Mouse (Mus musculus): ENCODE measurements around the gene Slc23a4. TPM values are rescaled to one million over a fixed set of nuclear protein-coding genes. Genes with fewer than 3 reads are reported as not detected.
A peak's percentile ranks its signal among the peaks of the same experiment; 100 is the strongest.

The Slc23a4 gene
- total and polyA plus RNA-seq, 2 experiments from 2014 or later = 0.68 to 2.6 TPM

GRCm38 (mm10) chr6:34902578-34902977, 85.6 kb downstream of the Slc23a4 start:
- no peak for TF ChIP-seq CTCF (IDR thresholded peaks at IDR 0.05; ENCODE audit: low read depth)
- 94% methylated on average over 7 of the region's 7 CpGs for WGBS
- no peak overlapping the region for H3K9ac ChIP-seq (replicated peaks; ENCODE audit: low read length)
- no peak overlapping the region for H3K27ac ChIP-seq
- no peaks in the 10 kb centered on the region for H3K9me3 ChIP-seq (ENCODE audit: low read length)
- DNase-seq (ENCODE audit: low spot score) (no peak), ATAC-seq (no peak)
- no peak overlapping the region for H3K4me3 ChIP-seq (ENCODE audit: low read length)
- H3K4me1 ChIP-seq (ENCODE audit: insufficient read depth, low read length) = no peaks in the 10 kb centered on the region
- H3K36me3 ChIP-seq (ENCODE audit: insufficient read depth, low read length) = peaks cover 39% of the 10 kb centered on the region; the same call in 1 of the 2 replicates
- no peaks in the 10 kb centered on the region for H3K27me3 ChIP-seq (ENCODE audit: insufficient read depth, low read length)
- no peak overlapping the region for H3K4me2 ChIP-seq (ENCODE audit: low read depth, low read length)

DNA sequence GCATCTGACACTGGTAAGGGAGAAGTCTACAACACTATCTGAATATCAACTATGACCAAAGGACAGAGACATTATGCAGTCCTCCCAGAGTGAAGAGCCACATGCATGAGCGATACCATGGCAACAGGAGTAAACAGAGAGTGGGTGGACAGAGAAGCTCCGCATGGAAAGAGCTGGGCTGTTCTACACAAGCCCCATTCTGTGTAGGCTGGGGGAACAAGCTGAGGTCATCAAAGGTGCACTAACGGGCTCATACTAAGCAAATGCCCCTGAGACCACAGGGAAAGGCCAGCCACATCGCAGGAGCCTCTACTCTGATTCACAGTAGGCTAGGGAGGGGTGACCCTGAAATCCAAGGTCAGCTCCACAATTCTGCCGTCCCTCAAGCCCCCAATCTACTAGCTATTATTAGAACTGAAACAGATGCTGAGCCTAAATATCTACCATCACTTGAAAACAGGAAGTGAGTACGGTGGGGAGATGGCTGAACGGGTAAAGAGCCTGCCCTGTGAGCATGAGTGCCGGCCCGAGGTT, 86.2 kb downstream of the Slc23a4 start:
- ATAC-seq = 0 out of 2 replicates have a peak, but pooled peaks have one; percentile 42
- H3K36me3 ChIP-seq (ENCODE audit: insufficient read depth, low read length) = peaks cover 39% of the 10 kb centered on the region; the same call in 1 of the 2 replicates

DNA sequence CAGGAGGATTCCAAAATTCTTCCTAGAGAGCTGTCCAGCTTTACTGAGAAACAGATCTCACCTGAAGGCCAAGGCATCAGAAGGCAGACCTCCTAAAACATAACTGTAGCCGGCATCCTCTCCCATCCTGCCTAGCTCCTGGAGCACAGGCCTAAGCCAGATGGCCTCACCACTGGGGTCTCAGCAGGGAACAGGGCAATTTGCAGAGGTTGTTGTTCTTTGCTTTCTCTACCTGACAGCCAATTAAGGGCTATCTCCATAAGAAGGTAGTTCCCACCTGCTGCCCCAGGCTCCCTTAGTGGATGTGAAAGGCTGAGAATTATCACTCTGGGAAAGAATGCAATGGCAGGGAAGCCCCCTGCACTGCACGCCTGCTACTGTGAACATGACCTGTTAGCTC, 87.2 kb downstream of the Slc23a4 start:
- Histone ChIP-seq H3K4me3 (ENCODE audit: low read length) (no peak overlapping the region), H3K9ac (replicated peaks; ENCODE audit: low read length) (no peak overlapping the region), H3K4me1 (ENCODE audit: insufficient read depth, low read length) (no peaks in the 10 kb centered on the region), H3K27ac (no peak overlapping the region), H3K27me3 (ENCODE audit: insufficient read depth, low read length) (no peaks in the 10 kb centered on the region), H3K4me2 (ENCODE audit: low read depth, low read length) (no peak overlapping the region), H3K36me3 (ENCODE audit: insufficient read depth, low read length) (peaks cover 44% of the 10 kb centered on the region), H3K9me3 (ENCODE audit: low read length) (no peaks in the 10 kb centered on the region)
- no peak for TF ChIP-seq CTCF (IDR thresholded peaks at IDR 0.05; ENCODE audit: low read depth)
- DNase-seq (ENCODE audit: low spot score) (no peak), ATAC-seq (no peak)
- 53% methylated on average over 2 of the region's 2 CpGs for WGBS

More for the DNA sequence above, 86.2 kb downstream of the Slc23a4 start:
- H3K4me1 ChIP-seq (ENCODE audit: insufficient read depth, low read length) = no peaks in the 10 kb centered on the region
- DNase-seq (ENCODE audit: low spot score) = no peak
- no peaks in the 10 kb centered on the region for H3K9me3 ChIP-seq (ENCODE audit: low read length)
- H3K27ac ChIP-seq = no peak overlapping the region
- H3K4me2 ChIP-seq (ENCODE audit: low read depth, low read length) = no peak overlapping the region
- 57% methylated on average over 9 of the region's 9 CpGs for WGBS
- H3K4me3 ChIP-seq (ENCODE audit: low read length) = no peak overlapping the region
- no peaks in the 10 kb centered on the region for H3K27me3 ChIP-seq (ENCODE audit: insufficient read depth, low read length)
- TF ChIP-seq CTCF (IDR thresholded peaks at IDR 0.05; ENCODE audit: low read depth) = no peak
- H3K9ac ChIP-seq (replicated peaks; ENCODE audit: low read length) = no peak overlapping the region

GRCm38 (mm10) chr6:34899127-34899526, 89.1 kb downstream of the Slc23a4 start:
- no peak for TF ChIP-seq CTCF (IDR thresholded peaks at IDR 0.05; ENCODE audit: low read depth)
- H3K4me1 ChIP-seq (ENCODE audit: insufficient read depth, low read length) = no peaks in the 10 kb centered on the region
- H3K36me3 ChIP-seq (ENCODE audit: insufficient read depth, low read length) = peaks cover 40% of the 10 kb centered on the region
- no peak overlapping the region for H3K4me2 ChIP-seq (ENCODE audit: low read depth, low read length)
- H3K9me3 ChIP-seq (ENCODE audit: low read length) = no peaks in the 10 kb centered on the region
- no peak overlapping the region for H3K9ac ChIP-seq (replicated peaks; ENCODE audit: low read length)
- no peak overlapping the region for H3K4me3 ChIP-seq (ENCODE audit: low read length)
- 91% methylated on average over 2 of the region's 2 CpGs for WGBS
- DNase-seq (ENCODE audit: low spot score) = no peak
- H3K27ac ChIP-seq = no peak overlapping the region
- H3K27me3 ChIP-seq (ENCODE audit: insufficient read depth, low read length) = no peaks in the 10 kb centered on the region
- no peak for ATAC-seq

DNA sequence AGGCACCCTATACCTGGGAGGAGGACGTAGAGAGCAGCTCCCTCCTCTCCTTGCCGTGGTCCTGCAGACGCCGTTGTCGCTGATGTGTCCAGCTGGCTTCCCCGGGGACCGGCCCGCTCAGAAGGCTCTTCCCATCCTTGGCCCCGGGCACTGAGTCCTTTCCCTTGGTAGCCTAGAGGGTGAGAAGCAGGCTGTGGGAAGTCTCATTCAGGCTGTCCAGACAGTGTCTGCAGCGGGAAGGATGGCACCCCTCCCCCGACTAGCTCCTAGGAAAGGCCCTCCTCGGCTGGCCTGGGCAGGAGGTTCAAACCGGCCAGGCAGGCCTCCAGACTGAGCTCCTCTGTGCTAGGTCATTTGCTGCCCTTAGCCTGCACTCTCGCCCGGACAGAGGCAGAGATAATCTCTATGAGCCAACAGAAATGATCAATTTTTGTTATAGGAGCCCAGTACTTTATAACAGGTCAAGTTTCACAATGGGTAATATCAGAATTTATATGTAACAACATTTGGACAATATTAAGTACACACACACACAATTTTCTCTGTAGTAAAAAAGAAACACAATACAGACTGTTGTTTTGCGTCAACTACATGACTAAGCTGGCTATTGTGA, 91.9 kb downstream of the Slc23a4 start:
- H3K27me3 ChIP-seq (ENCODE audit: insufficient read depth, low read length) = no peaks in the 10 kb centered on the region
- no peaks in the 10 kb centered on the region for H3K4me1 ChIP-seq (ENCODE audit: insufficient read depth, low read length)
- WGBS = 52% methylated on average over 16 of the region's 16 CpGs
- no peak overlapping the region for H3K4me3 ChIP-seq (ENCODE audit: low read length)
- no peak for TF ChIP-seq CTCF (IDR thresholded peaks at IDR 0.05; ENCODE audit: low read depth)
- peaks cover 44% of the 10 kb centered on the region for H3K36me3 ChIP-seq (ENCODE audit: insufficient read depth, low read length)
- no peak; the same call in 1 of the 2 replicates for ATAC-seq
- H3K9ac ChIP-seq (replicated peaks; ENCODE audit: low read length) = no peak overlapping the region
- no peaks in the 10 kb centered on the region for H3K9me3 ChIP-seq (ENCODE audit: low read length)
- no peak overlapping the region for H3K4me2 ChIP-seq (ENCODE audit: low read depth, low read length)
- H3K27ac ChIP-seq = no peak overlapping the region
- DNase-seq (ENCODE audit: low spot score) = no peak

GRCm38 (mm10) chr6:34895569-34895968, 92.6 kb downstream of the Slc23a4 start:
- H3K4me3 ChIP-seq (ENCODE audit: low read length) = no peak overlapping the region
- H3K27ac ChIP-seq = no peak overlapping the region
- TF ChIP-seq CTCF (IDR thresholded peaks at IDR 0.05; ENCODE audit: low read depth) = no peak
- DNase-seq (ENCODE audit: low spot score) (no peak), ATAC-seq (no peak)
- 83% methylated on average over 7 of the region's 7 CpGs for WGBS
- no peaks in the 10 kb centered on the region for H3K27me3 ChIP-seq (ENCODE audit: insufficient read depth, low read length)
- no peak overlapping the region for H3K9ac ChIP-seq (replicated peaks; ENCODE audit: low read length)
- H3K9me3 ChIP-seq (ENCODE audit: low read length) = no peaks in the 10 kb centered on the region
- H3K4me1 ChIP-seq (ENCODE audit: insufficient read depth, low read length) = no peaks in the 10 kb centered on the region
- peaks cover 51% of the 10 kb centered on the region for H3K36me3 ChIP-seq (ENCODE audit: insufficient read depth, low read length)
- no peak overlapping the region for H3K4me2 ChIP-seq (ENCODE audit: low read depth, low read length)

Other genes starting within 250 kb of the Slc23a4 start
- 12.3 and 13.2 TPM in 2 replicates for gene Agbl3, start 208.0 kb downstream of the Slc23a4 start, total RNA-seq (2014; rRNA removed)
- 21.5 and 24.0 TPM in 2 replicates for gene Agbl3, start 208.0 kb downstream of the Slc23a4 start, polyA plus RNA-seq (2015; fragmentation: Nextera tagmentation; extraction: Ambion mirVana)
- gene Tmem140, start 125.3 kb downstream of the Slc23a4 start, total RNA-seq (2014; rRNA removed) = 1.3 and 1.7 TPM in 2 replicates
- 0.72 and 0.79 TPM in 2 replicates for gene Tmem140, start 125.3 kb downstream of the Slc23a4 start, polyA plus RNA-seq (2015; fragmentation: Nextera tagmentation; extraction: Ambion mirVana)
- 3.6 and 4.3 TPM in 2 replicates for gene Cyren, start 110.3 kb downstream of the Slc23a4 start, total RNA-seq (2014; rRNA removed)
- 4.9 and 5.2 TPM in 2 replicates for gene Cyren, start 110.3 kb downstream of the Slc23a4 start, polyA plus RNA-seq (2015; fragmentation: Nextera tagmentation; extraction: Ambion mirVana)
- gene Wdr91, start 77.5 kb downstream of the Slc23a4 start, total RNA-seq (2014; rRNA removed) = 52.7 and 61.3 TPM in 2 replicates
- gene Wdr91, start 77.5 kb downstream of the Slc23a4 start, polyA plus RNA-seq (2015; fragmentation: Nextera tagmentation; extraction: Ambion mirVana) = 17.9 and 18.2 TPM in 2 replicates
- gene Stra8, start 68.2 kb downstream of the Slc23a4 start, total RNA-seq (2014; rRNA removed) = not detected in 2 replicates
- not detected in 2 replicates for gene Stra8, start 68.2 kb downstream of the Slc23a4 start, polyA plus RNA-seq (2015; fragmentation: Nextera tagmentation; extraction: Ambion mirVana)
- gene Cnot4, start 145.3 kb upstream of the Slc23a4 start, total RNA-seq (2014; rRNA removed) = 21.2 and 21.4 TPM in 2 replicates
- 23.5 and 24.7 TPM in 2 replicates for gene Cnot4, start 145.3 kb upstream of the Slc23a4 start, polyA plus RNA-seq (2015; fragmentation: Nextera tagmentation; extraction: Ambion mirVana)
- gene Nup205, start 189.0 kb upstream of the Slc23a4 start, total RNA-seq (2014; rRNA removed) = 46.2 and 50.4 TPM in 2 replicates
- 9.4 and 10.7 TPM in 2 replicates for gene Nup205, start 189.0 kb upstream of the Slc23a4 start, polyA plus RNA-seq (2015; fragmentation: Nextera tagmentation; extraction: Ambion mirVana)